Mouse (Mus musculus) hematopoietic multipotent progenitor cell, adult 10-12 weeks (in vitro differentiated cells): ENCODE data around the gene Gtpbp6. TPM values are rescaled to one million over a fixed set of nuclear protein-coding genes. Genes with fewer than 3 reads are reported as not detected.

Source experiments
- polyA plus RNA-seq: library from polyadenylated mRNA; stranded (reverse); fragments of >175 nt; gene quantifications from 2 replicates; pipeline ENCODE4 v1.2.3, GENCODE M21; 2012; ENCODE audit warnings: low replicate concordance

The Gtpbp6 gene
- polyA plus RNA-seq, result 79.6 and 179 TPM in 2 replicates

GRCm38 (mm10) chr5:110107581-110108304 is at the start of gene Gtpbp6:
Gtpbp6 (minus strand) TSS chr5:110108197.

GRCm38 (mm10) chr5:110135293-110136086 is 27.5 kb upstream of the Gtpbp6 start, which contains the start of gene Chfr:
Chfr (plus strand) TSS chr5:110135842.

GRCm38 (mm10) chr5:110109991-110110441 is 2.0 kb upstream of the Gtpbp6 start, which contains the start of gene Zfp605:
Zfp605 (plus strand) TSS chr5:110110092.

GRCm38 (mm10) chr5:110099656-110100580 is 8.1 kb downstream of the Gtpbp6 start, which contains the start of gene Plcxd1:
Plcxd1 (plus strand) TSS chr5:110099969.

GRCm38 (mm10) chr5:110094030-110094846 is 13.8 kb downstream of the Gtpbp6 start, which contains the start of gene Gm35315:
Gm35315 (minus strand) TSS chr5:110094420.

GRCm38 (mm10) chr5:110072413-110072812 is 35.6 kb downstream of the Gtpbp6 start, which contains the start of gene Gm17655:
Gm17655 (minus strand) TSS chr5:110072513.

Other genes starting within 250 kb of the Gtpbp6 start
- 0.22 and 2.1 TPM in 2 replicates for gene Gm15446, start 184.8 kb downstream of the Gtpbp6 start, polyA plus RNA-seq
- gene Zfp932, start 111.7 kb downstream of the Gtpbp6 start, polyA plus RNA-seq, result 0.15 and 1.2 TPM in 2 replicates
- gene Gm17655, start 35.7 kb downstream of the Gtpbp6 start, polyA plus RNA-seq, result 1.4 TPM in 1 of 2 replicates, not detected in the other
- gene Gm35315, start 13.8 kb downstream of the Gtpbp6 start, polyA plus RNA-seq, result 0.06 TPM in 1 of 2 replicates, not detected in the other
- gene Plcxd1, start 8.2 kb downstream of the Gtpbp6 start, polyA plus RNA-seq, result 0.48 and 0.76 TPM in 2 replicates
- gene Zfp605, start 1.9 kb upstream of the Gtpbp6 start, polyA plus RNA-seq, result 1.1 and 1.4 TPM in 2 replicates
- gene Chfr, start 27.6 kb upstream of the Gtpbp6 start, polyA plus RNA-seq, result 67.5 and 69.5 TPM in 2 replicates
- gene Golga3, start 68.5 kb upstream of the Gtpbp6 start, polyA plus RNA-seq, result 2.5 and 4.5 TPM in 2 replicates
- 14.5 and 18.3 TPM in 2 replicates for gene Ankle2, start 122.8 kb upstream of the Gtpbp6 start, polyA plus RNA-seq
- gene Pgam5, start 161.7 kb upstream of the Gtpbp6 start, polyA plus RNA-seq, result 7.5 and 16.8 TPM in 2 replicates
- gene Pxmp2, start 178.0 kb upstream of the Gtpbp6 start, polyA plus RNA-seq, result 5.9 and 6.0 TPM in 2 replicates
- gene Pole, start 178.1 kb upstream of the Gtpbp6 start, polyA plus RNA-seq, result 3.8 and 7.2 TPM in 2 replicates
- not detected in 2 replicates for gene P2rx2, start 235.0 kb upstream of the Gtpbp6 start, polyA plus RNA-seq
- not detected in 2 replicates for gene Lrcol1, start 236.5 kb upstream of the Gtpbp6 start, polyA plus RNA-seq